Mouse (Mus musculus): ENCODE measurements around the gene Zbtb16. TPM values are rescaled to one million over a fixed set of nuclear protein-coding genes. Genes with fewer than 3 reads are reported as not detected.

Gene Zbtb16
- polyA plus RNA-seq, 1 experiment = not detected

DNA sequence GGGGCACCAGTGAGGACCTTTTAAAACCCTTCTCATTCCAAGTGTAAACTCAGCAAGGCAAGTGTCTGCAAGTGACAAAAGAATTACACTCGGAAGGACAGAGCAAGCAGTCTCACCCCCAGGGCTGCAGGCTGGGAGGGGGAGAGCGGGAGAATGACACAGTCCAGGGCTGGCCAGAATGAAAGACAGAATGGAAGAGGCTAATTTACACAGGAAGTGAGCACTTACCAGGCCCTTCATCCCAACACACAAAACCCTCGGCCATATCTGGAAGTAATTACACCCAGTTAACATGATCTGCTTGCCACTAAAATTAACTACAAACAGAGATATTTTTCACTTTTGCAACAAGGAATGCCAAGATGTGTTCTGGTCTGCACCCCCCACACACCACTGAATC lies 15.2 kb downstream of the Zbtb16 start:
- H3K4me2 ChIP-seq (ENCODE audit: low read depth) = no peak overlapping the region
- no peaks in the 10 kb centered on the region for H3K79me2 ChIP-seq (ENCODE audit: control insufficient read depth, insufficient read depth)
- no peaks in the 10 kb centered on the region for H3K36me3 ChIP-seq (ENCODE audit: control insufficient read depth, insufficient read depth)
- no peak for TF ChIP-seq E2F4 (IDR thresholded peaks at IDR 0.05; ENCODE audit: insufficient read depth)
- no peak overlapping the region for H3ac ChIP-seq (ENCODE audit: control insufficient read depth, insufficient read length)
- H3K4me3 ChIP-seq = no peak overlapping the region
- H3K27me3 ChIP-seq (ENCODE audit: control insufficient read depth, insufficient read depth, insufficient read length) = peaks cover 10% of the 10 kb centered on the region

DNA sequence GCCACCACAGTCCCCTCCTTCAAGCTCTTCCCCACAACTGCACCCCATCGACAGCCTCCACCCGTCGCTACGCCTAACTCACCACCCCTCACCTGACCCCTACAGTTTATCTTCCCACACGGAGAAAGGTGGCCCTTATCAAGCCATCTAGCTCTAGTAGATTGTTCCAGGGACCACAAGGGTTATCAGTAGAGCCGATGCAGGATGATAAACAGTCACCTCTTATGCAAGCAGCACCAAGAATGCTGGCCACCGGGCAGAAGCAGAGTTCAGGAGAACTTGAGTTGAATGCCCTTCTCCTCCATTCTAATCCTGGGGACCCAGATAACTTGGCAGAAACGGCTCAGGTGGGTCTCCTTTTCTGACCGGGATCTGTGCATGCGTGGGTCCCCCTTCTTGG lies 16.3 kb downstream of the Zbtb16 start:
- TF ChIP-seq REST (IDR thresholded peaks at IDR 0.05; ENCODE audit: insufficient read depth, insufficient read length) = no peak
- TF ChIP-seq E2F4 (IDR thresholded peaks at IDR 0.05; ENCODE audit: insufficient read depth) = no peak
- TF ChIP-seq MYOD1 (IDR thresholded peaks at IDR 0.05; ENCODE audit: control insufficient read depth in 1 of 3, insufficient read length in 2 of 3, low read depth in 2 of 3) = no peak
- no peak for TF ChIP-seq POLR2AphosphoS2 (IDR thresholded peaks at IDR 0.05; ENCODE audit: insufficient read length, low read depth)
- TF ChIP-seq MAX (IDR thresholded peaks at IDR 0.05; ENCODE audit: low read depth) = no peak
- TF ChIP-seq POLR2A (IDR thresholded peaks at IDR 0.05; ENCODE audit: insufficient read length, low read depth) = no peak
- no peak for TF ChIP-seq SRF (IDR thresholded peaks at IDR 0.05; ENCODE audit: control insufficient read depth, insufficient read length, low read depth)
- TF ChIP-seq CEBPB (IDR thresholded peaks at IDR 0.05; ENCODE audit: insufficient read depth, poor library complexity, severe bottlenecking) = no peak
- no peak for TF ChIP-seq USF1 (IDR thresholded peaks at IDR 0.05; ENCODE audit: low read depth)
- TF ChIP-seq TCF12 (IDR thresholded peaks at IDR 0.05; ENCODE audit: insufficient read depth, poor library complexity, severe bottlenecking) = no peak
- TF ChIP-seq MYOG (IDR thresholded peaks at IDR 0.05; ENCODE audit: control insufficient read depth in 1 of 3, insufficient read depth in 1 of 3, insufficient read length in 2 of 3, low read depth in 2 of 3) = no peak
- no peak for TF ChIP-seq TCF3 (IDR thresholded peaks at IDR 0.05; ENCODE audit: insufficient read length, low read depth)
- Histone ChIP-seq H3K4me2 (ENCODE audit: low read depth) (no peak overlapping the region), H3K4me3 (no peak overlapping the region)

DNA sequence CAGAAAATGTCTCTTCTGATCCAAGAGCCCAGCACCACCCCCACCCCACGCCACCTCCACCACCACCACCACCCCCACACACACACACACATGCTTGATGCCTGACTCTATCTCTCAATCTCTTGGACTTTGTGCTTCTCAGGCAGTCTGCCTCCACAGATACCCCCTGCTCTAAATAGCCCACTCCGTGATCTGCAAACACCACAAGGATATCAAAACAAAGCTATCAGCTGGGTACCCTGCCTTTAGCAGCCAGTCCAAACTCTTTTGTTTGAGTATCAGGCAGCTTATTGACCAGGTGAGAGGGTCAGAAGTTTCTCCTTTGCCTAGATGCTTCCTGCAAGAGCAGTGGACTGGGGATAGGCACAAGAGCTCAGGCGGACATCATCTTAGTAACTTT lies 16.9 kb downstream of the Zbtb16 start:
- Histone ChIP-seq H3K36me3 (ENCODE audit: control insufficient read depth, insufficient read depth) (no peaks in the 10 kb centered on the region), H3K4me3 (no peak overlapping the region), H3K27me3 (ENCODE audit: control insufficient read depth, insufficient read depth, insufficient read length) (peaks cover 10% of the 10 kb centered on the region), H3ac (ENCODE audit: control insufficient read depth, insufficient read length) (no peak overlapping the region), H3K79me2 (ENCODE audit: control insufficient read depth, insufficient read depth) (no peaks in the 10 kb centered on the region), H3K4me2 (ENCODE audit: low read depth) (no peak overlapping the region)
- TF ChIP-seq MAX (IDR thresholded peaks at IDR 0.05; ENCODE audit: low read depth) (no peak), SRF (IDR thresholded peaks at IDR 0.05; ENCODE audit: control insufficient read depth, insufficient read length, low read depth) (no peak), USF1 (IDR thresholded peaks at IDR 0.05; ENCODE audit: low read depth) (no peak), TCF12 (IDR thresholded peaks at IDR 0.05; ENCODE audit: insufficient read depth, poor library complexity, severe bottlenecking) (no peak), CEBPB (IDR thresholded peaks at IDR 0.05; ENCODE audit: insufficient read depth, poor library complexity, severe bottlenecking) (no peak), POLR2A (IDR thresholded peaks at IDR 0.05; ENCODE audit: insufficient read length, low read depth) (no peak), MYOD1 (IDR thresholded peaks at IDR 0.05; ENCODE audit: control insufficient read depth in 1 of 3, insufficient read length in 2 of 3, low read depth in 2 of 3) (no peak), TCF3 (IDR thresholded peaks at IDR 0.05; ENCODE audit: insufficient read length, low read depth) (no peak), E2F4 (IDR thresholded peaks at IDR 0.05; ENCODE audit: insufficient read depth) (no peak), MYOG (IDR thresholded peaks at IDR 0.05; ENCODE audit: control insufficient read depth in 1 of 3, insufficient read depth in 1 of 3, insufficient read length in 2 of 3, low read depth in 2 of 3) (no peak), POLR2AphosphoS2 (IDR thresholded peaks at IDR 0.05; ENCODE audit: insufficient read length, low read depth) (no peak), REST (IDR thresholded peaks at IDR 0.05; ENCODE audit: insufficient read depth, insufficient read length) (no peak)

More for the DNA sequence above, 16.3 kb downstream of the Zbtb16 start:
- Histone ChIP-seq H3K36me3 (ENCODE audit: control insufficient read depth, insufficient read depth) (no peaks in the 10 kb centered on the region), H3K79me2 (ENCODE audit: control insufficient read depth, insufficient read depth) (no peaks in the 10 kb centered on the region), H3K27me3 (ENCODE audit: control insufficient read depth, insufficient read depth, insufficient read length) (peaks cover 10% of the 10 kb centered on the region), H3ac (ENCODE audit: control insufficient read depth, insufficient read length) (no peak overlapping the region)

DNA sequence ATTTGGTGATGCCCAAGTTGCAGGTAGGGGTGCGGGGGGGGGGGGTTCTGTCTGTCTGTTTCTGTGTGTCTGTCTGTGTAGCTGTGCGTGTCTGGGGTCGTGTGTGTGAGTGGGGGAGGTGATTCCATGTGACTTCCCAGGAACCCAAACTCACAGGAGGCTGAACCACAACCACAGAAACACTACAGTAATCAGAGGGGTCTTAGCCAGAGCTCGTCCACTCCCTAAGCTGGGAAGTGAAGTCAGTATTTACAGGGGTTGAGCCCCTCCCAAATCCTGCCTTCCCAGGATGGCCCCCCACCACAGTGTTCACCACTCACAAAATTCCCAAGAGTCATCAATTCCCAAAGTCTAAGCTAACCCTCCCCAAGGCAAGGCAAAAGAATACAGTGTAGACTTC lies 18.1 kb downstream of the Zbtb16 start:
- peaks cover 5% of the 10 kb centered on the region for H3K27me3 ChIP-seq (ENCODE audit: control insufficient read depth, insufficient read depth, insufficient read length)
- TF ChIP-seq REST (IDR thresholded peaks at IDR 0.05; ENCODE audit: insufficient read depth, insufficient read length) (no peak), USF1 (IDR thresholded peaks at IDR 0.05; ENCODE audit: low read depth) (no peak)
- no peaks in the 10 kb centered on the region for H3K36me3 ChIP-seq (ENCODE audit: control insufficient read depth, insufficient read depth)
- H3K79me2 ChIP-seq (ENCODE audit: control insufficient read depth, insufficient read depth) = no peaks in the 10 kb centered on the region
- no peak overlapping the region for H3K4me3 ChIP-seq
- H3K4me2 ChIP-seq (ENCODE audit: low read depth) = no peak overlapping the region
- H3ac ChIP-seq (ENCODE audit: control insufficient read depth, insufficient read length) = no peak overlapping the region

DNA sequence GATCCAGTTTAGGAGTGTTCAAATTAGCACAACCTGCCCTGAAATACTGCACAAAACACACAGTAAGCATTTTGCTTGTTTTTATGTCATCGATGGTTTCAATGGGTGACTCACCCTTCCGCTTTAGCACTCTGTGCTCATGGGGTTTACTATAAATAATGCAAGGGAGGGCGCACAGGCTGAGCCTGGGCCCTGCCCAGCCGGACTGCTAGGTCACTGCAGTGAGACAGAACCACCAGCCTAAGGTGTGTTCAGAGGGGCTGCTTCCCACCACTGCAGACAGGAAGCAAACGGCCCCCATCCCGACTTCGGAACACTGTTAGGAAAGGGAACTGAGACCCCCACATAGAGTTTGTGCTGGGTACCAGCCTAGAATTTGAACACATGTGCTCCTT lies 18.6 kb downstream of the Zbtb16 start:
- no peak overlapping the region for H3ac ChIP-seq (ENCODE audit: control insufficient read depth, insufficient read length)
- no peak overlapping the region for H3K4me2 ChIP-seq (ENCODE audit: low read depth)
- no peak overlapping the region for H3K4me3 ChIP-seq
- H3K36me3 ChIP-seq (ENCODE audit: control insufficient read depth, insufficient read depth) = no peaks in the 10 kb centered on the region
- TF ChIP-seq REST (IDR thresholded peaks at IDR 0.05; ENCODE audit: insufficient read depth, insufficient read length) = no peak
- no peak for TF ChIP-seq TCF12 (IDR thresholded peaks at IDR 0.05; ENCODE audit: insufficient read depth, poor library complexity, severe bottlenecking)
- no peak for TF ChIP-seq MYOG (IDR thresholded peaks at IDR 0.05; ENCODE audit: control insufficient read depth in 1 of 3, insufficient read depth in 1 of 3, insufficient read length in 2 of 3, low read depth in 2 of 3)
- TF ChIP-seq POLR2A (IDR thresholded peaks at IDR 0.05; ENCODE audit: insufficient read length, low read depth) = no peak
- no peak for TF ChIP-seq E2F4 (IDR thresholded peaks at IDR 0.05; ENCODE audit: insufficient read depth)
- no peak for TF ChIP-seq SRF (IDR thresholded peaks at IDR 0.05; ENCODE audit: control insufficient read depth, insufficient read length, low read depth)
- TF ChIP-seq USF1 (IDR thresholded peaks at IDR 0.05; ENCODE audit: low read depth) = no peak
- no peak for TF ChIP-seq MYOD1 (IDR thresholded peaks at IDR 0.05; ENCODE audit: control insufficient read depth in 1 of 3, insufficient read length in 2 of 3, low read depth in 2 of 3)
- no peak for TF ChIP-seq POLR2AphosphoS2 (IDR thresholded peaks at IDR 0.05; ENCODE audit: insufficient read length, low read depth)
- no peak for TF ChIP-seq CEBPB (IDR thresholded peaks at IDR 0.05; ENCODE audit: insufficient read depth, poor library complexity, severe bottlenecking)
- no peaks in the 10 kb centered on the region for H3K79me2 ChIP-seq (ENCODE audit: control insufficient read depth, insufficient read depth)
- H3K27me3 ChIP-seq (ENCODE audit: control insufficient read depth, insufficient read depth, insufficient read length) = peaks cover 3% of the 10 kb centered on the region
